Mouse (Mus musculus): ENCODE results near the gene Kcnk2.

DNA sequence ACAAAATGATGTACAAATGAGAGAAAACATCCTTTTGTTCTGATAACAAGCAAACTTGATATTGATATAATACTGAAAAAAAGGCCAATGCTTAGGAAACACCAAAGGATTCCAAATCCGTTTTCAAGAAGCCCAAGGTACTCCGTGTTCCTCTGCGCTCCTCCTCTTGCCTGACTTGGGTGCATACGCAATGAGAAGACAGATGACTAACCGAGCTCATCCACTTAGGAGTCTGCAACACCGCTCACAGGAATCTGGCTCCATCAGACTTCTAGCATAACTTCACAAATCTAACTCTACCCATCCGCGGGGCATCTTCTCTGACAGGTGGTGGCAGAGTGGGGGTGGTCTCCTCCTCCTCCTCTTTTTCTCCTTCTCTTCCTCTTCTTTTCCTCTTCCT is 113.1 kb downstream of the Kcnk2 start:
- TF ChIP-seq CTCF (IDR thresholded peaks at IDR 0.05; ENCODE audit: extremely low read depth, insufficient read depth, insufficient read length, insufficient replicate concordance) (no peak), POLR2A (IDR thresholded peaks at IDR 0.05; ENCODE audit: low read depth, low read length) (no peak)
